Mouse (Mus musculus) T-helper 17 cell (primary cell): Measurements from ENCODE around the gene Slc8a3.

Source experiments
- in situ Hi-C, 2 experiments: fragments of 300-600 bp; cut with MboI, MseI; formaldehyde crosslinking; loops; 1 replicate in 1 of 2; 2 replicates in 1 of 2; pipeline ENCODE4 v1.15.1; 2025; ENCODE audit warnings: high pct_unique_total_duplicates in 2 of 2

Slc8a3 gene

GRCm38 (mm10) chr12:81332875-81333421, at the start of gene Slc8a3:
Gene Slc8a3, minus strand, starts transcription at chr12:81333180.
- in situ Hi-C loops = no loop called here

- in situ Hi-C loops = loop anchor here (5.0 kb wide), 1 partner anchor 33 kb away; no protein-coding TSS in a partner anchor
Measured at GRCm38 (mm10) chr12:81379364-81379763, 46.4 kb upstream of the Slc8a3 start, which contains the start of gene Gm4787. Gene Gm4787, minus strand, starts transcription at chr12:81379464.

- in situ Hi-C loops = no loop called here
Measured at GRCm38 (mm10) chr12:81333841-81334240, 861 bp upstream of the Slc8a3 start.

- in situ Hi-C loops = no loop called here
Measured at GRCm38 (mm10) chr12:81331937-81332874, 774 bp downstream of the Slc8a3 start.

DNA sequence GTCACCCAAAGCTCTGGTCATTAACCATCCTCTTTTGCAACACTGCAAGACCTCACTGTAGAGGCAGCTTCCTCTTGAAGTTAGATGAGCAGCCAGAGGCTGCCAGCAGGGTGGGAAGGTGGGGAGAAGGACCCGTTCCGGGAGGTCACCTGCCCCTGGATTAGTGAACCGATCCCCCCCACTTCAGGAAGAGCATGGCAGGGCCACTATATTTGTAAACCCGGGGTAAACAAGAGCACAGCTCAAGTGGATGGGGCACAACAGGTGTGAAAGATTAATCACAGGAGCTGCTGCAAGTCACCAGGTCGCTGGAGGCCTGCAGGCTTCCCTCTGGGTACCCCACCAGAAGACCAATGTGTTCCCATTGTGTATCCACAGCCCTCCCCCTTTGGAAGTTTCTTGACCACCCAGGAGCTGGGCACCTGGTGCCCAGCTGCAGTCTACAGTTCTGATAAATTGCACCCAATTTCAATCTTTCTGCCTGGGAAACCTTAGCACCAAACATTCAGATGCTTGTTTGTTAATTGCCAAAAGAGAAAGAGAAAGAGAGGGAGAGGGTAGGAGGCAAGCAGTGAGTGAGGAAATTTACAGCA, 1.8 kb downstream of the Slc8a3 start:
- in situ Hi-C loops = no loop called here

- in situ Hi-C loops = no loop called here
Measured at GRCm38 (mm10) chr12:81324991-81325390, 8.0 kb downstream of the Slc8a3 start.

GRCm38 (mm10) chr12:81324116-81324515, 8.9 kb downstream of the Slc8a3 start:
- in situ Hi-C loops = no loop called here

DNA sequence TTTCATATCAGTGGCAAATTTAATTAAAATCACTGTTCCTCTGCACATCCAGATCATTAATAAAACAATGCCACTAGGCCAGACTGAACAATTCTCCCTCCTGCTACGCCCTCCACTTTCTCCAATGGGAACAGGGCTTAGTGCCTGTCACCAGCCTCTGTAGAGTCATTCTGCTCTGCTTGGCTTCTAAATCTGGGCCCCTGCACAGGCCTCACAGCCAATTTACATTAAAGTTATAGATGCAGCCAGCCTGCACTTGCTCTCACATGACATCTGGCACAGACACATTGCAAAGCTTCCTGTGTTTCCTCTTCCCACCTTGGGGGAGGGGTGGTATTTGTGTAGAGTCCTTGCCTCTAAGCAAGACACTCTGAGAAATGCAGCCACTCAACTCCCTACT, 12.0 kb downstream of the Slc8a3 start:
- in situ Hi-C loops = no loop called here

GRCm38 (mm10) chr12:81317811-81318210, 15.2 kb downstream of the Slc8a3 start:
- in situ Hi-C loops = no loop called here

DNA sequence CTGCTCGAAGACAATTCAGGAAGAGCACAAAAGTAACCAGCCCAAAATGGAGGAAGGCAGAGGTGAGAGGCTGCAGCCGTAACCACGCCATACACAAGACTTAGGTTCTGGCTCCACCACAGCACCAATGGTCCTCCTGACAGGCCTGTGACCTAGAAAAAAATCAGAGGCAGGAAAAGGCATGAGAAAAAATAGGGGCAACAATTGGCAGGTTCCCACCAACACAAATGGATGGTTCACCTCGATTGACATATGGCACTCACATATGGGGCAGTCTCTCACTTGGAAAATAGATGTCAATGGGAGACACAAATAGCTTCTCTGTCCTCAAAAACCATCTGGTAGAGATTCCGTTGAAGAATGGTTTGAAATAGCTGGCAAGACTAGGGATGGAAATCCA, 17.0 kb downstream of the Slc8a3 start:
- in situ Hi-C loops = no loop called here

GRCm38 (mm10) chr12:81303626-81304025, 29.4 kb downstream of the Slc8a3 start:
- in situ Hi-C loops = no loop called here

DNA sequence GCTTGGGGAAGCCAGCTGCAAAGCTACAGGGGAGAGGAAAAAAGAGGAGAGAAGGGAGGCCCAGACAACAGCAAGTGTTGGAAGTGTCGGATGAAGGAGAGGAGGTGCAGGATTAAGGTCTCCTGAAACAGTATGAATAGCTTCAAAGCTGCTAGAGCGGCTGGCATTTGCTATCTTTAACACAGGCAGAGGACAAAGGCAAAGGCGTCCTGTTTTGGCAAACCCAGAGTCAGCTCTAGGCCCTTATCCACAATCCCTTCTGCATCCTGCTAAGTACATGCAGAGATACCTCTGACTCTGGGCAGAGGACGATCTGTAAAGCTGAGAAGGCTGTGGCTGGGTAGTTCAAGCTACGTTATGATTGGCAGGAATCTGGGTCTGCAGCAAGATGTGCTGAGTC, 38.4 kb downstream of the Slc8a3 start:
- in situ Hi-C loops = loop anchor here in 1 of 2 experiments (10.0 kb wide), 1 partner anchor 340 kb away; the partner anchor contains the start of gene Ttc9

DNA sequence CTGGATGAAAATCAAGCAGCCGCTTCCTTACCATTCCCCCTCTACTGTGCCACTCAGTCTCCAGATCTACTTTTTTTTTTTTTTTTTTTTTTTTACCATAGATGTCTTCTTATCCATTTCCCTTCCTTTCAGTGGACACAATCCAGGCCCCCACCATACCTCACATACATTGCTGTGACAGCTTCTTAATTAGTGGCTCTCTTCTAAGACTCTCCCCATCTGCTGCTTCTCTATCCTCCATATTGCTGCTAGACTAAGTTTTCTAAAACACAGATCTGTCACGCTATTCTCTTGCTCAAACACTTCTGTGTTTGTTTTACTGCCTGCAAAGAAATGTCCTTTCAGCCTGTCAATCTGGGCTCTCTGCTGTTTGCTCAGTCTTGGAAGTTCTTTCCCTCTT, 54.9 kb downstream of the Slc8a3 start:
- in situ Hi-C loops = no loop called here

GRCm38 (mm10) chr12:81274616-81275015, 58.4 kb downstream of the Slc8a3 start:
- in situ Hi-C loops = no loop called here

GRCm38 (mm10) chr12:81273333-81273732, 59.6 kb downstream of the Slc8a3 start:
- in situ Hi-C loops = no loop called here

- in situ Hi-C loops = no loop called here
Measured at GRCm38 (mm10) chr12:81269246-81269645, 63.7 kb downstream of the Slc8a3 start.

DNA sequence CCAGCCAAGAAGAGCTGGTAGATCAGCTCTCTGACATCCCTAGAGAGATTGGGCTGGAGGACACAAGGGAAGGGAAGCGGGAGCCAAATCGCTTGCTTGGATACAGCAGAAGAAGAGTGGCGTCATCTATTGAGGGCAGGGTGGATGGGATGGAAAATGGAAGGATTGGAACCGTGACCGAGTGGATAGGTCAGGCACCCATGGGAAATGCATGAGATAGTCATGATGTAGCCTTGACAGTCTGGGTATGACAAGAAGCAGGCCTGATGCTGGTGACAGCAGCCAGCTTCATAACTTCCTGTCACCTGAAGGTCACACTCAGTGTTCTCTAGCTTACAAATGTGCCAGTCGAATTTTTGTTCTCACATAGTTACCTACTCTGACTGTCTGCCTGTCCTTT, 70.2 kb downstream of the Slc8a3 start:
- in situ Hi-C loops = no loop called here

- in situ Hi-C loops = no loop called here
Measured at GRCm38 (mm10) chr12:81258215-81258614, 74.8 kb downstream of the Slc8a3 start.

GRCm38 (mm10) chr12:81245411-81245810, 87.6 kb downstream of the Slc8a3 start:
- in situ Hi-C loops = no loop called here

DNA sequence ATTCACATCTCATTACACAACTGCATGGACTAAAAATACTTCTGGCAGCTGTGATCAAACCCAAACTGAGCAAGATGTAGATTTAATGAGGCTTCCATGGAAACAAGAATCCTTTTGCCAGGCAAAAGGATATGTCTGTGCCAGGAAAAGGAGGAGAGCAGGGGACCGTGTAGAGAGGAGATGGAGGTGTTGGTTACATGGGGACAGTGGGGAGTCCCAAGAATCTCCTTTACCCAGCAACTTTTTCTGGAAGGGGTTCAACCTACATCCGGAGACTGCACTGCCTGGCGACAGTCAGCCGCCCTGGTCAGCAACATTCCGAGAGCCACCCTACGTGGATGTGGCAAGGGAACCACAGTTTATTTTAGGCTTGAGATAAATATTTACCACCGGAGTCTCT, 88.0 kb downstream of the Slc8a3 start:
- in situ Hi-C loops = no loop called here

- in situ Hi-C loops = no loop called here
Measured at GRCm38 (mm10) chr12:81244492-81244891, 88.5 kb downstream of the Slc8a3 start.

- in situ Hi-C loops = no loop called here
Measured at GRCm38 (mm10) chr12:81241676-81242075, 91.3 kb downstream of the Slc8a3 start.
